Mouse (Mus musculus): Measurements from ENCODE around the gene Inhbc. TPM values are rescaled to one million over a fixed set of nuclear protein-coding genes. Genes with fewer than 3 reads are reported as not detected.

The Inhbc gene
- polyA plus RNA-seq (2014; fragmentation: Illumina TruSeq; extraction: RNeasy Lipid Tissue Mini Kit (QIAGEN cat#74804); ENCODE audit: low read depth, low replicate concordance) = not detected

DNA sequence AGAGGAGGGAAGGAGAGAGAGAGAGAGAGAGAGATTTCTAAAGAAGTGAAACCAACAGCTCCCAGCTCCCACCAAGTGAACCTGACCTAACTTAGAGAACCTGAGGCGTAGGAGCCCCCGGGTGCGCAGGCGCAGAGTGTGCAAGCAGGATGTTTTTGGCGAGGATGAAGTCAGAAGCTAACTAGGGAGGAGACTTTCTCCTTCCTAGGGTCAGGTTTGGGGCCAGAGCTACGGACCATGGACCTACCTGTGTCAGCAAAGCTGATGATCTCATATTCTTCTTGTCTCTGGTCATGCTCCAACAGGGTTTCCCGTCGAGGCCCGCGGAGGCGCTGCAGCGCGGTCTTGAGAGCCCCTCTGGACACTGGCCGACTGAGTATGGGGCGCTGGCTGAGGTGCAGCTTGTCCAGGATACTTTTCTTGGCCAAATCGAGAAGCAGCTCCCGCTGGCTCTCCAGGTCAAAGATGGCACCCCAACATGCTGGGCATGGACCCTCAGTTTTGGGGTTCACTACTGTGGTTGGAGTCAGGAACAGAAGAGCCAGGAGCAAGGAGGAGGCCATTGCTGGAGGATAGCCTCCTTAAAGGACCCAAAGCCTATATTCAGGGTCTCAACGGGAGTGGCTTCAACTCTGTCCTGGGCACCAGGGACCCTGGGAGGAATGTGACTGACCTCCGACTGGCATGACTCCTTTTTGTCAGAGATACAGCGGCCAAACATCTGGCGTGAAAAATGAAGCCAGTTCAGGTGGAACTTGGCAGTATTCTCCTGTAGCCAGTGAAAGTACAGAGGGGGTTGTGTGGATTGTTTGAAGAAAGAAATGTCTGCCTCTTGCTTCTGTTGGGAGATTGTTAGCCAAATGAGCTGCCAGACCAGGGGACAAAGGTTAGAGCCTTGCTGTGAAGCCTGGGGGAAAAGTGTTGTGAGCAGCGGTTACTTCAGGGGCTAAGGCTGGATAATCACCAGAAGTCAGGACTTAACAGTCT, at the start of gene Inhbc:
Gene Inhbc, minus strand, starts transcription at position 598 of the 987 bp plus-strand sequence.

DNA sequence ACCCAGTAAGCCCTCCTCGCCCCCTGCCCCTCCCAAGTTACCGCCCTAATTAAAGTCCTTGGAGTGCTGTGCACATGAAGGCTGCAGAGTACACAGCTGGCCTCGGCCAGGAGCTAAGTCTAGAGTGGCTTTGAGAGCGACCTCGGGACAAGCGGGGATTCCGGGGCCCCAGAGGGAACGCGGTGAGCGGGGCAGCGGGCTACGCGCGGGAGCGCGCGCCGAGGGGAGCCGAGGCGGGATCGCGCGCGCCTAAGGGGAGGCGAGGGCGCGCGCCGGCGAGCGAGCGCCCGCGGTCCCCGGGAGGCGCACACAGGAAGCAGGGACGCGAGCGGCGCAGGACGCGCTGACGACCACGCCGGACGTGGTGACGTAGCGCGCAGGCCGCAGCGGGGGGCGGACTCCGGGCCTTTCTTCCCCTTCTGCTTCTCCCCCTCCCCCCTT, 10.0 kb upstream of the Inhbc start, which contains the start of gene R3hdm2:
Gene R3hdm2, plus strand, starts transcription at position 77 of the 441 bp plus-strand sequence.

DNA sequence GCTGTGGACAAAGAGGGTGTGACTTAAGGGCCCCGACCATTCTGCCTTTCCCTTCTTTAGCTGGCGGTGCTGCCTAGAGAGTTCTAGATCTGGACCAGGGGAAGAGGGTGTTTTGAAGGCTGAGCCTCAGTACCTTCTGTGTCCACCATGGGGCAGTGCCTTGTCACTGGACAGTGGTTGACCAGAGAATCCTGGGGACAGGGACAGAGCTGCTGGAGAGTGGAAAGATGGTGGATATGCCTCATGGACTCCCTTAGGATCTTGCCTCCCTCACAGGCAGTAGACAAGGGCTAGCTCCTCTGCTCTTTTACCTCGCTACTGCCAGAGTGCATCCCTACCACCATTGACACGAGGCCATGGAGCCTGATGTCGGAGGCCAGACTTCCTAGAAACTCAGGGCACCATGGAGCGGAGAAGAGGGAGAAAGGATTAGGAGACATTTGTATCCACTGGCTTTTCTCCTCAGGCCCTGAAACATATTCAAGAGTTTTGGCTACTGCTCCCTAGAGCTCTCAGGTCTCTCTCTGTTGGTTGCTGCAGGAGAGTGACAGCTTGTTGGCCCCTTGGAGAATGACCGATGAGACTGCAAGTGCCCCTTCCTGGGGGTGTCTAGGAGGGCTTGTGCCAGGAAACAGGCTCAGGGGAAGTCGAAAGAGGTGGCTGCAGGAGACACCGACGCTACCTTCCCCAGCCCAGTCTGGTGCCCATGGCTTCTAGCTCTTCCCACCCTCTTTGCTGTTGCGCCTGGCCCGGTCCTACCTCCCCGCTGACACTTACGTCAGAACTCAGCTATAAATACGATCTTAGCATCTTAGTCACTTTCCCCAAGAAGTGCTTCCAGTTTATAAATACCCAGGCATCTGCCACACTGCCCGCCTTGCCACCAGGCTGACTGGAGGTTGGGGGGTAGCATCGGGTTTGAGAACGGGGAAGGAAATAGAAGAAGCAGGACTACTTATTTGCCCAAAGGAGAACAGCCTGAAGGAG, 16.0 kb downstream of the Inhbc start, which contains the start of gene Inhbe:
Gene Inhbe, minus strand, starts transcription at position 503 of the 987 bp plus-strand sequence.

DNA sequence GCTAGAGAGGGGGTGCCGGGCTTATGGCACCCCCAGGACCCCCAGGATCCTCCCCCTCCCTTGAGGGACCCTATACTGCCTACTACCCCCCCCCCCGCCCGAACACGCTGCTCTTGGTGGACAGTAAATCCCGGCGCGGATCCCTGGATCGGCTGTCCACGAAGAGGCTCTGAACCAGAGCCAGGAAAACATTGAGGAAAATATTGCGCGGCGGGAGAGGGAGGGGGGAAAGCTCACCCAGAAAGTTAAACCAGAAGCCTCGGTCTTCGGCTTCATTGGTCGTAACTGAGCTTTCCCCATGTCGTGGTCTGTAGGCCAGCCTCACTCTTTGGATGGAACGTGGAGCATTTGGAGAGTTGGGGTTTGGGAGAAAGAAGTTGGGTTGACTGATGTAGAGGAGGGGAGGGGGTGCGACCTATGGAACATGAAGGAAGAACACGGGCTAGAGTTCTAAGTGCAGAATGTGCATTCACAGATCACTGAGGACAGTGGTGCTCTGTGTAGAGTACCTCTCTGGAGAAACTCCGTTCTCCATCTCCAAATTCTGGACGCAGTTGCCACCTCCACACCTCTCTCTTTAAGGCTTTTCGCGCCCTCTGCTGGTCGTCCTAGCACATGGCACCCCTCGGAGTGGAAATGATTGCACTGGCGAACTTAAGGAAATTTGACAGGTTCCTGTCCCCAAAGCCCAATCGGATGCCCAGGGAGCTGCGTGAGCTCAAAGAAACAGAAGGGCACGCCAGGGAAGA, 28.2 kb downstream of the Inhbc start, which contains the start of gene Gli1:
Gene Gli1, minus strand, starts transcription at position 84 of the 749 bp plus-strand sequence.

DNA sequence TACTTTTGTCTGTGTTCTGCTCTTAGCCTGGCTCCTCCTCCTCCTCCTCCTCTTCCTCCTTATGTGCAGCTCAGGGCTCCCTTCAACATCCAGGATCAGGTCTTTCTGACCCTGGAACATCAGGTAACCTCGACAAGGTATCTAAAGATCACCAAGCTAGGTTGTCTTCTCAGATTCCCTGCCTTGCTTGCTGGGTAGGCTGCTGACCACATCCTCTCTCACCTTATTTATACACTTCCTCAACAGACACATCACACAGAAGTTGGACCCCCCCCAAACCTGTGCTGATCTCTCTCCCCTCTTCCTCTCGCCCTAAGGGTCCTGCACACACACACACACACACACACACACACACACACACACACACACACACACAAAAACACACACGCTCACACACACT, 48.6 kb downstream of the Inhbc start, which contains the start of gene Arhgap9:
Gene Arhgap9, plus strand, starts transcription at position 344 of the 400 bp plus-strand sequence.

DNA sequence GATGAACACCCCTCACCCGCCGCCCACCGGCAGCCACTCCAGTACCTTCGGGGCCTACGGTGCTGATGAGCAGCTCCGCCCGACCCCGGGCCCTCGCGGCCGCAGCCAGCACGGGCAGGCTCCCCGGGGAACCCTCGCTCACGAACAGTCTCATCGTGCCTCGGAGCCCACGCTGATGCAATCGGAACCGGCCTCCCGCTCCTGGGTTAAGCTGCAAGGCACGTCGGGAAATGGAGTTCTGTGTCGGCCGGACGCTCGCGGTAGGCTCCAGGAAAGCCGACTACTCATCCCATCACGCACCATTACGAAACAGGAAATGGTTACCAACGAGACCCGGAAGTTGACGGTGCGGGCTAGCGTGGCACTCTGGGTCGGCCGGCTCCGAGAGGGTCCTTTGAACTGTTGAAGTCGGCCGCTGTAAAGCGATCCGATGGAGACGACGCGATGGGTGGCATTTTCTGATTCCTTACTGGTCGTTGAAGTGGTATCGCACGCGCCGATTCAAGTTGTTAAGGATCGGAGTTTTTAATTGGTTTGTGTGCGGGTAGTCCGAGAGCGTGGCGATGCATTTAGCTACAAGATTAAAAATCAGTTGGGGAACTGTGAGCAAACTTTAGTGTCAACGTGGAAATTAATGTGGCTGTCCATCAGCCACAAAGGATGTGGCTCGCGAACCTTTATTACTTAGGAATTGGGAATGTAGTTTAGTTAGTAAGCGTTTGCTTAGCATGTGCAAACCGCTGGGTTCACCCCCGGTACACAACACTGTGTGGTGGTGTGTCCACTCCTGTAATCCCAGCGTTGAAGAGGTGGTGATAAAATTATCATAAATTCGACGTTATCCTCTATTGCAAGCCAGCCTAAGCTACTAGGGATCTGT, 58.5 kb downstream of the Inhbc start, which contains the start of gene Mars:
Gene Mars, minus strand, starts transcription at position 311 of the 880 bp plus-strand sequence.

Other genes starting within 250 kb of the Inhbc start
- gene Os9, start 249.3 kb downstream of the Inhbc start, polyA plus RNA-seq (2014; fragmentation: Illumina TruSeq; extraction: RNeasy Lipid Tissue Mini Kit (QIAGEN cat#74804); ENCODE audit: low read depth, low replicate concordance) = 36.6 TPM
- gene B4galnt1, start 205.2 kb downstream of the Inhbc start, polyA plus RNA-seq (2014; fragmentation: Illumina TruSeq; extraction: RNeasy Lipid Tissue Mini Kit (QIAGEN cat#74804); ENCODE audit: low read depth, low replicate concordance) = 1.5 TPM
- gene Slc26a10, start 189.8 kb downstream of the Inhbc start, polyA plus RNA-seq (2014; fragmentation: Illumina TruSeq; extraction: RNeasy Lipid Tissue Mini Kit (QIAGEN cat#74804); ENCODE audit: low read depth, low replicate concordance) = 26.9 TPM
- gene Arhgef25, start 180.3 kb downstream of the Inhbc start, polyA plus RNA-seq (2014; fragmentation: Illumina TruSeq; extraction: RNeasy Lipid Tissue Mini Kit (QIAGEN cat#74804); ENCODE audit: low read depth, low replicate concordance) = 23.2 TPM
- gene Dtx3, start 174.7 kb downstream of the Inhbc start, polyA plus RNA-seq (2014; fragmentation: Illumina TruSeq; extraction: RNeasy Lipid Tissue Mini Kit (QIAGEN cat#74804); ENCODE audit: low read depth, low replicate concordance) = 53.5 TPM
- gene Pip4k2c, start 158.8 kb downstream of the Inhbc start, polyA plus RNA-seq (2014; fragmentation: Illumina TruSeq; extraction: RNeasy Lipid Tissue Mini Kit (QIAGEN cat#74804); ENCODE audit: low read depth, low replicate concordance) = 35.2 TPM
- gene Kif5a, start 107.1 kb downstream of the Inhbc start, polyA plus RNA-seq (2014; fragmentation: Illumina TruSeq; extraction: RNeasy Lipid Tissue Mini Kit (QIAGEN cat#74804); ENCODE audit: low read depth, low replicate concordance) = 0.89 TPM
- 139 TPM for gene Dctn2, start 104.1 kb downstream of the Inhbc start, polyA plus RNA-seq (2014; fragmentation: Illumina TruSeq; extraction: RNeasy Lipid Tissue Mini Kit (QIAGEN cat#74804); ENCODE audit: low read depth, low replicate concordance)
- 18.0 TPM for gene Mbd6, start 81.4 kb downstream of the Inhbc start, polyA plus RNA-seq (2014; fragmentation: Illumina TruSeq; extraction: RNeasy Lipid Tissue Mini Kit (QIAGEN cat#74804); ENCODE audit: low read depth, low replicate concordance)
- gene Mars, start 58.6 kb downstream of the Inhbc start, polyA plus RNA-seq (2014; fragmentation: Illumina TruSeq; extraction: RNeasy Lipid Tissue Mini Kit (QIAGEN cat#74804); ENCODE audit: low read depth, low replicate concordance) = 49.6 TPM
- 2.8 TPM for gene Arhgap9, start 48.5 kb downstream of the Inhbc start, polyA plus RNA-seq (2014; fragmentation: Illumina TruSeq; extraction: RNeasy Lipid Tissue Mini Kit (QIAGEN cat#74804); ENCODE audit: low read depth, low replicate concordance)
- gene Gli1, start 28.5 kb downstream of the Inhbc start, polyA plus RNA-seq (2014; fragmentation: Illumina TruSeq; extraction: RNeasy Lipid Tissue Mini Kit (QIAGEN cat#74804); ENCODE audit: low read depth, low replicate concordance) = 1.3 TPM
- gene Inhbe, start 16.0 kb downstream of the Inhbc start, polyA plus RNA-seq (2014; fragmentation: Illumina TruSeq; extraction: RNeasy Lipid Tissue Mini Kit (QIAGEN cat#74804); ENCODE audit: low read depth, low replicate concordance) = not detected
- gene R3hdm2, start 9.9 kb upstream of the Inhbc start, polyA plus RNA-seq (2014; fragmentation: Illumina TruSeq; extraction: RNeasy Lipid Tissue Mini Kit (QIAGEN cat#74804); ENCODE audit: low read depth, low replicate concordance) = 142 TPM
- 1.7 TPM for gene Stac3, start 131.3 kb upstream of the Inhbc start, polyA plus RNA-seq (2014; fragmentation: Illumina TruSeq; extraction: RNeasy Lipid Tissue Mini Kit (QIAGEN cat#74804); ENCODE audit: low read depth, low replicate concordance)
- 37.8 TPM for gene Ndufa4l2, start 144.5 kb upstream of the Inhbc start, polyA plus RNA-seq (2014; fragmentation: Illumina TruSeq; extraction: RNeasy Lipid Tissue Mini Kit (QIAGEN cat#74804); ENCODE audit: low read depth, low replicate concordance)
- gene Shmt2, start 152.0 kb upstream of the Inhbc start, polyA plus RNA-seq (2014; fragmentation: Illumina TruSeq; extraction: RNeasy Lipid Tissue Mini Kit (QIAGEN cat#74804); ENCODE audit: low read depth, low replicate concordance) = 47.5 TPM
- not detected for gene Nxph4, start 164.1 kb upstream of the Inhbc start, polyA plus RNA-seq (2014; fragmentation: Illumina TruSeq; extraction: RNeasy Lipid Tissue Mini Kit (QIAGEN cat#74804); ENCODE audit: low read depth, low replicate concordance)

Measured in heart, adult 10 weeks (tissue).